Mouse (Mus musculus): ENCODE data around the gene 4930432K21Rik.

4930432K21Rik gene

GRCm38 (mm10) chr8:84149181-84149580 lies 1.4 kb downstream of the 4930432K21Rik start:
- DNase-seq: no peak

- no peak for DNase-seq
These were observed 9.8 kb downstream of the 4930432K21Rik start for GRCm38 (mm10) chr8:84157620-84158019.

- no peak for DNase-seq
These were observed 19.9 kb downstream of the 4930432K21Rik start for GRCm38 (mm10) chr8:84167696-84168095.

GRCm38 (mm10) chr8:84170096-84170495 lies 22.3 kb downstream of the 4930432K21Rik start:
- no peak for DNase-seq

GRCm38 (mm10) chr8:84173861-84174260 lies 26.0 kb downstream of the 4930432K21Rik start:
- no peak for DNase-seq

GRCm38 (mm10) chr8:84176560-84176959 lies 28.7 kb downstream of the 4930432K21Rik start:
- DNase-seq: no peak

GRCm38 (mm10) chr8:84177405-84177804 lies 29.6 kb downstream of the 4930432K21Rik start:
- no peak for DNase-seq

GRCm38 (mm10) chr8:84178592-84178991 lies 30.8 kb downstream of the 4930432K21Rik start:
- no peak for DNase-seq

- no peak for DNase-seq
These were observed 32.1 kb downstream of the 4930432K21Rik start for GRCm38 (mm10) chr8:84179946-84180345.

GRCm38 (mm10) chr8:84180530-84181190 lies 32.8 kb downstream of the 4930432K21Rik start:
- DNase-seq: peak; percentile 77

- no peak for DNase-seq
These were observed 35.0 kb downstream of the 4930432K21Rik start for GRCm38 (mm10) chr8:84182833-84183232.

- DNase-seq: peak; percentile 74
These were observed 35.6 kb downstream of the 4930432K21Rik start for GRCm38 (mm10) chr8:84183261-84184084.

GRCm38 (mm10) chr8:84184085-84185043 lies 36.5 kb downstream of the 4930432K21Rik start:
- no peak for DNase-seq

GRCm38 (mm10) chr8:84185117-84185516 lies 37.3 kb downstream of the 4930432K21Rik start, which contains the start of gene Nanos3:
Nanos3 (minus strand) TSS chr8:84185217.
- no peak for DNase-seq

GRCm38 (mm10) chr8:84186547-84186946 lies 38.7 kb downstream of the 4930432K21Rik start:
- DNase-seq: peak; percentile 89

- peak; percentile 71 for DNase-seq
These were observed 39.4 kb downstream of the 4930432K21Rik start for GRCm38 (mm10) chr8:84187065-84187755.

- no peak for DNase-seq
These were observed 40.8 kb downstream of the 4930432K21Rik start for GRCm38 (mm10) chr8:84188671-84189070.

- DNase-seq: no peak
These were observed 41.8 kb downstream of the 4930432K21Rik start for GRCm38 (mm10) chr8:84189603-84190002.

- no peak for DNase-seq
These were observed 42.5 kb downstream of the 4930432K21Rik start for GRCm38 (mm10) chr8:84190191-84190867.

GRCm38 (mm10) chr8:84192023-84192422 lies 44.2 kb downstream of the 4930432K21Rik start:
- DNase-seq: peak; percentile 60

- DNase-seq: peak; percentile 79
These were observed 44.7 kb downstream of the 4930432K21Rik start for GRCm38 (mm10) chr8:84192555-84192954.

- DNase-seq: no peak
These were observed 45.3 kb downstream of the 4930432K21Rik start for GRCm38 (mm10) chr8:84193161-84193560.

Measured in retina, postnatal 1 day (tissue).